ENCODE assay signal across 12 mouse cellular contexts in genomic region chr16:95848555-95849082, GRCm38 (mm10).
DNase-seq lines count a peak whose midpoint lies in the region; ATAC-seq and TF ChIP-seq lines count a peak whose summit lies in the region.
"Had no signal": no experiment of that assay in that cellular context is flagged by ENCODE, and none has a peak within 500 bp of the region (broad histone marks: within the 10 kb centered on the region; RNA-seq: fewer than 3 reads in every experiment).

No protein-coding gene starts in this region.

- no peaks in the 10 kb centered on the region for H3K36me3 ChIP-seq in hindbrain, postnatal 0 days (ENCODE audit: insufficient read depth, low read length)
- H3K36me3 ChIP-seq in hindbrain, embryonic 14.5 days (replicated peaks; ENCODE audit: control insufficient read depth, insufficient read depth), result no peaks in the 10 kb centered on the region
- no peaks in the 10 kb centered on the region for H3K36me3 ChIP-seq in embryonic facial prominence, embryonic 11.5 days (replicated peaks; ENCODE audit: control insufficient read depth, insufficient read depth, low read depth, low read length)
- H3K36me3 ChIP-seq in limb, embryonic 11.5 days (ENCODE audit: control insufficient read depth, insufficient read depth, low read length), result no peaks in the 10 kb centered on the region
- H3K36me3 ChIP-seq in neural tube, embryonic 14.5 days (ENCODE audit: control insufficient read depth, insufficient read depth, low read length), result no peaks in the 10 kb centered on the region
- H3K36me3 ChIP-seq: hindbrain, embryonic 12.5 days; midbrain, embryonic 12.5 days had no signal

- H3K9me3 ChIP-seq in hindbrain, postnatal 0 days (ENCODE audit: low read length), result no peaks in the 10 kb centered on the region
- H3K9me3 ChIP-seq in hindbrain, embryonic 14.5 days (ENCODE audit: control insufficient read depth, low read length), result no peaks in the 10 kb centered on the region
- H3K9me3 ChIP-seq in embryonic facial prominence, embryonic 11.5 days (replicated peaks; ENCODE audit: control insufficient read depth, low read length), result no peaks in the 10 kb centered on the region
- H3K9me3 ChIP-seq in limb, embryonic 11.5 days (ENCODE audit: control insufficient read depth, low read length), result no peaks in the 10 kb centered on the region
- no peaks in the 10 kb centered on the region for H3K9me3 ChIP-seq in neural tube, embryonic 14.5 days (ENCODE audit: control insufficient read depth, low read length)
- H3K9me3 ChIP-seq: hindbrain, embryonic 12.5 days; midbrain, embryonic 12.5 days had no signal

- peak; percentile 11 for DNase-seq in hindbrain, postnatal 0 days (ENCODE audit: low spot score)
- no peak for DNase-seq in hindbrain, embryonic 14.5 days (ENCODE audit: low spot score)
- peak; percentile 33 for DNase-seq in embryonic facial prominence, embryonic 11.5 days (ENCODE audit: low spot score)
- peak; percentile 82 for DNase-seq in limb, embryonic 11.5 days (ENCODE audit: low spot score)
- DNase-seq in retina, postnatal 1 day, result no peak
- DNase-seq in thymus, postnatal 10 days (ENCODE audit: low spot score in 2 of 2), result no peak
- DNase-seq: cerebellum, adult 11-12 months had no signal

- 0 out of 2 replicates have a peak, but pooled peaks cover 5% of the 10 kb centered on the region for H3K4me1 ChIP-seq in hindbrain, postnatal 0 days (ENCODE audit: insufficient read depth, low read length)
- 0 out of 2 replicates have a peak, but pooled peaks cover 2% of the 10 kb centered on the region for H3K4me1 ChIP-seq in hindbrain, embryonic 14.5 days (replicated peaks; ENCODE audit: control insufficient read depth, insufficient read depth, low read length)
- H3K4me1 ChIP-seq in embryonic facial prominence, embryonic 11.5 days (ENCODE audit: control insufficient read depth, insufficient read depth, low read length), result no peaks in the 10 kb centered on the region
- H3K4me1 ChIP-seq in limb, embryonic 11.5 days (ENCODE audit: control insufficient read depth, insufficient read depth, low read length), result peaks cover 42% of the 10 kb centered on the region
- H3K4me1 ChIP-seq in neural tube, embryonic 14.5 days (ENCODE audit: control insufficient read depth, insufficient read depth, low read length), result peaks cover 22% of the 10 kb centered on the region
- H3K4me1 ChIP-seq: midbrain, embryonic 12.5 days had no signal

- H3K4me3 ChIP-seq in hindbrain, postnatal 0 days (ENCODE audit: low read length), result no peak overlapping the region
- H3K4me3 ChIP-seq in hindbrain, embryonic 14.5 days (replicated peaks; ENCODE audit: low read length), result no peak overlapping the region
- H3K4me3 ChIP-seq in embryonic facial prominence, embryonic 11.5 days (ENCODE audit: low read depth, low read length), result no peak overlapping the region
- no peak overlapping the region for H3K4me3 ChIP-seq in limb, embryonic 11.5 days (ENCODE audit: low read depth, low read length)
- H3K4me3 ChIP-seq in neural tube, embryonic 14.5 days (ENCODE audit: low read depth, low read length), result no peak overlapping the region
- H3K4me3 ChIP-seq: hindbrain, embryonic 12.5 days; midbrain, embryonic 12.5 days had no signal

- TF ChIP-seq CTCF in hindbrain, postnatal 0 days (IDR thresholded peaks at IDR 0.05; ENCODE audit: low read depth), result no peak

- H3K27me3 ChIP-seq in hindbrain, postnatal 0 days (ENCODE audit: insufficient read depth, low read length), result no peaks in the 10 kb centered on the region
- H3K27me3 ChIP-seq in hindbrain, embryonic 14.5 days (ENCODE audit: control insufficient read depth, insufficient read depth, low read length), result no peaks in the 10 kb centered on the region
- no peaks in the 10 kb centered on the region for H3K27me3 ChIP-seq in embryonic facial prominence, embryonic 11.5 days (ENCODE audit: control insufficient read depth, insufficient read depth, low read length)
- no peaks in the 10 kb centered on the region for H3K27me3 ChIP-seq in limb, embryonic 11.5 days (ENCODE audit: control insufficient read depth, insufficient read depth, low read length)
- no peaks in the 10 kb centered on the region for H3K27me3 ChIP-seq in neural tube, embryonic 14.5 days (ENCODE audit: control insufficient read depth, insufficient read depth, low read length)
- H3K27me3 ChIP-seq: hindbrain, embryonic 12.5 days; midbrain, embryonic 12.5 days had no signal

- no peak for ATAC-seq in hindbrain, postnatal 0 days
- ATAC-seq in hindbrain, embryonic 14.5 days (ENCODE audit: low FRiP score), result no peak
- no peak for ATAC-seq in embryonic facial prominence, embryonic 11.5 days (replicated peaks; ENCODE audit: insufficient number of reproducible peaks, low FRiP score, low TSS enrichment, low read depth)
- ATAC-seq in limb, embryonic 11.5 days (ENCODE audit: insufficient number of reproducible peaks, low FRiP score, low TSS enrichment, low read depth), result peak; percentile 81
- 0 out of 2 replicates have a peak, but pooled peaks have one; percentile 31 for ATAC-seq in neural tube, embryonic 14.5 days (ENCODE audit: low read depth)
- no peak for ATAC-seq in erythroid progenitor cell, adult 5-6 weeks (replicated peaks; ENCODE audit: low FRiP score, poor library complexity, severe bottlenecking)

- H3K4me2 ChIP-seq in hindbrain, postnatal 0 days (ENCODE audit: low read depth, low read length), result no peak overlapping the region
- H3K4me2 ChIP-seq in hindbrain, embryonic 14.5 days (replicated peaks), result no peak overlapping the region
- H3K4me2 ChIP-seq in embryonic facial prominence, embryonic 11.5 days (ENCODE audit: low read depth, low read length), result no peak overlapping the region
- no peak overlapping the region for H3K4me2 ChIP-seq in limb, embryonic 11.5 days (ENCODE audit: low read depth, severe bottlenecking)
- no peak overlapping the region for H3K4me2 ChIP-seq in neural tube, embryonic 14.5 days (ENCODE audit: low read depth, low read length)
- H3K4me2 ChIP-seq: hindbrain, embryonic 12.5 days; liver, embryonic 11.5 days; midbrain, embryonic 12.5 days had no signal

- H3K9ac ChIP-seq in hindbrain, postnatal 0 days (replicated peaks; ENCODE audit: low read length), result no peak overlapping the region
- H3K9ac ChIP-seq in hindbrain, embryonic 14.5 days, result no peak overlapping the region
- no peak overlapping the region for H3K9ac ChIP-seq in embryonic facial prominence, embryonic 11.5 days (replicated peaks; ENCODE audit: low read length)
- no peak overlapping the region for H3K9ac ChIP-seq in limb, embryonic 11.5 days (ENCODE audit: low read length)
- no peak overlapping the region for H3K9ac ChIP-seq in neural tube, embryonic 14.5 days (replicated peaks; ENCODE audit: low read depth, low read length)
- H3K9ac ChIP-seq: hindbrain, embryonic 12.5 days; midbrain, embryonic 12.5 days had no signal

- no peak overlapping the region for H3K27ac ChIP-seq in hindbrain, postnatal 0 days
- H3K27ac ChIP-seq in hindbrain, embryonic 14.5 days, result no peak overlapping the region
- no peak overlapping the region for H3K27ac ChIP-seq in embryonic facial prominence, embryonic 11.5 days (replicated peaks; ENCODE audit: low read depth, low read length)
- H3K27ac ChIP-seq in limb, embryonic 11.5 days (replicated peaks; ENCODE audit: low read depth, low read length), result peak overlapping the region; percentile 92
- H3K27ac ChIP-seq in neural tube, embryonic 14.5 days (ENCODE audit: low read depth, low read length), result peak overlapping the region; percentile 30; the same call in 1 of the 2 replicates
- H3K27ac ChIP-seq: midbrain, embryonic 12.5 days had no signal

- WGBS in hindbrain, postnatal 0 days, result 42% methylated on average over 6 of the region's 6 CpGs
- WGBS in hindbrain, embryonic 14.5 days, result 62% methylated on average over 6 of the region's 6 CpGs
- WGBS in embryonic facial prominence, embryonic 11.5 days, result 58% methylated on average over 6 of the region's 6 CpGs
- 11% methylated on average over 6 of the region's 6 CpGs for WGBS in limb, embryonic 11.5 days
- 23% methylated on average over 6 of the region's 6 CpGs for whole genome bisulfite sequencing in neural tube, embryonic 14.5 days

Comparison
In these comparisons a context has a peak if more than half of its experiments do, and no peak if none do; other contexts are left out.
1. DNase-seq: peak in hindbrain, postnatal 0 days (single experiment), embryonic facial prominence, embryonic 11.5 days (single experiment) and limb, embryonic 11.5 days (single experiment); none in hindbrain, embryonic 14.5 days (single experiment), retina, postnatal 1 day (single experiment) and thymus, postnatal 10 days (0 of 2).
2. ATAC-seq: peak in limb, embryonic 11.5 days (single experiment) and neural tube, embryonic 14.5 days (single experiment); none in hindbrain, postnatal 0 days (single experiment), hindbrain, embryonic 14.5 days (single experiment), embryonic facial prominence, embryonic 11.5 days (single experiment) and erythroid progenitor cell, adult 5-6 weeks (single experiment).
3. H3K27ac ChIP-seq: peak in limb, embryonic 11.5 days (single experiment) and neural tube, embryonic 14.5 days (single experiment); none in hindbrain, postnatal 0 days (single experiment), hindbrain, embryonic 14.5 days (single experiment) and embryonic facial prominence, embryonic 11.5 days (single experiment).